Mouse (Mus musculus) spleen, postnatal 36 days (tissue): ENCODE results near the gene Nupl1.

Experiments
- DNase-seq, 2 experiments: peaks; one replicate each; pipeline ENCODE4 v3.0.0; 2022; ENCODE audit warnings: low spot score in 2 of 2, mixed read lengths in 1 of 2

The Nupl1 gene

DNA sequence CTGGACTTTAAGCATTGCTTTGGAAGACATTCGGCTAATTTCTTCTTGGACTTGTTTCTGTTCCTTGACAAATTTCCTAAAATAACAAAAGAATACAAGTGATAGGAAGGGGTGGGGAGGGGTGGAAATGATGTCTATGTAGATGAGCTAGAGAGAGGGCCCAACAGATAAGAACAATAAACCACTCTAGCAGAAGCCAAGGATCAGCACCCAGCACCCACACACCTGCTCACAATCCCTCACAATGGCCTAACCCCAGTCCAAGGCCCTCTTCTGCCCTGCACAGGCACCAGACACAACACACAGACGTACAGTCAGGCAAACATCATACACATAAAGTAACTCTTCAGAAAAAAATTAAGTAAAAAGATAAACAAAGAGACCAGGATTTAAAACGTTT is 12.7 kb downstream of the Nupl1 start:
- no peak for DNase-seq

DNA sequence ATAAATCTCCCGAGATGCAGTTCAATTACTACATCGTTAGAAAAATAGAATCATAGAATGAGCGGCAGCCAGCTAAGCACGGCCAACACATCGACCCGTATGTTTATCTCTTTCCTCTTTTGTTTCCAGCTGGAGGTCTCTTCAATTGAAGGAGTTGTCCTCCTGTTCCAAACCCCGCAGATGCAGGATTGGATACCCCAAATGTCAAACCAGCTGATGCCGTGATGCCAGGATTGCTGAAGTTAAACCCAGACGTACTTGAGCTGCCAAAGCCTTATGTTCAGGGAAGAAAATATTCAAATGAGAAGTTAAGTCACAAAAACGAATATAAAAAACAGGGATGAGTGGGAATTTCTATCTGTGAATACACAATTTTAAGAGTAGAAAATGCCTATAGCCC is 31.3 kb downstream of the Nupl1 start:
- no peak for DNase-seq

DNA sequence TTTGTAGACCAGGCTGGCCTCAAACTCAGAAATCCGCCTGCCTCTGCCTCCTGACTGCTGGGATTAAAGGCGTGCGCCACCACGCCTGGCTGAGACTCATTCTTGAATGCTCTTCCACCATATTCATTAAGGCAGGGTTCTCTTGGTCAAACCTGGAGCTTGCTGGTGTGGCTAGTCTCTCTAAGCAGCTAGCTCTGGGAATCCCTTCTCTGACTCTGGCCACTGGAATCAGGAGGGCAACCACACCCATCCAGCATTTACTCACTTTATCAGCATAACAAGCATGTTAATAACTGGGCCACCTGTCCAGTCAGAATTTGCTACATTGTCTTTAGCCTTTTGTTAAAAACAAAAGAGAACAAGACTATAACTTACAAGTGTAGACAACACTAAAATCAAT is 33.6 kb downstream of the Nupl1 start:
- DNase-seq, result no peak

DNA sequence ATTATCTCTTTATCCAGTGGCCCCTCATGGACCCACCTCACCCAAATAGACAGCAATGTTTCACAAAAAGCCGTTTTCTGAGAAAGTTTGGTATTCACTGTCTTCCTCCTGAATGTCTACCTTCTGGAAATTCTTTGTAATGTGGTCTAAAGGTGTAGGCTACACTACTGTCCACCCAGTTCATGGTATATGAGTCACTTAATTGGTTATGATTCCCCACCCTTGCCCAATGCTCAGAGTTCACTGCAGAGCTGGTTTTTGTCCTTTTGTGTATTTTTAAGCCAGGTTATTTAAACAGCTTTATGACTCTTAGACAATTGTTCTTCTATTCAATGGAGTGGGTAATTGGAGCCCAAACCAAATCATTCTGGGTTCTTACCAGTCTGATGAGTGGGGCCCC is 35.1 kb downstream of the Nupl1 start:
- no peak for DNase-seq

DNA sequence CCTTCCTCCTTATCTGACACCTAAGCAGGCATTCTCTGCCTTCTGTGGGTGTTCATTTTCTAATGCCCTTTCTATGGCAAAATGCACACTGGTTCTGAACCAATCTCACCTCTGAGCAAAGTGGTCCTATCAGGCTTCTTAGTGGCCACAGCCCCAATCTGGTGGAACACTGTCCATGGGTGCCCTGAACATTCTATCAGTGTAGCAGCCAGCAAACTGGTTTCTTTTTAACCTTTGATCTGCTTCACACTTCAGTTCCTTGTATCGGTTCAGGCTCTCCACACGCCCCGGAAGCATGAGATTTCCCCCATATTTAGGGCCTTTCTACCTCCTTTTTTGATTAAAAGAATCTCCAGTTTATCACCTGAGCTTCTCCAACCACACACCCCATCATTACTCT is 36.2 kb downstream of the Nupl1 start:
- DNase-seq, result no peak

DNA sequence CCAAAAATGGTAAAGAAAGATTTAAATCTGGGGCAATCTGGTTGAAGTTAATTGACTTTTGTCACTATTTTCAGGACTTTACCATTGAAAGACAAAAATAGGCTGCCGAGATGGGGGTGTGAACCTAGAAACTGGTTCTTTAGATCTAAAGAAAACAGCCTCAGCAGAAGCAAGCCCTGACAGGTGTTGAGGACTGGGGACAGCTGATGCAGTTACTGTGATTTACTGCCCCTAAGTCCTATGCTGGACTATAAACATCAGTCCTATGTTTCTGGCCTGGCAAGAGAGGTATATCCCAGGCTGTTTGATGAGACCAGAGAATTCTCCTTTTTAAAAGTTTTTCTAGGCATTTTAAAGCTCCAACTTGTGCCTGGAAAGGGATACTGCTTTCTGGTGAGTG is 37.2 kb downstream of the Nupl1 start:
- DNase-seq, result no peak

DNA sequence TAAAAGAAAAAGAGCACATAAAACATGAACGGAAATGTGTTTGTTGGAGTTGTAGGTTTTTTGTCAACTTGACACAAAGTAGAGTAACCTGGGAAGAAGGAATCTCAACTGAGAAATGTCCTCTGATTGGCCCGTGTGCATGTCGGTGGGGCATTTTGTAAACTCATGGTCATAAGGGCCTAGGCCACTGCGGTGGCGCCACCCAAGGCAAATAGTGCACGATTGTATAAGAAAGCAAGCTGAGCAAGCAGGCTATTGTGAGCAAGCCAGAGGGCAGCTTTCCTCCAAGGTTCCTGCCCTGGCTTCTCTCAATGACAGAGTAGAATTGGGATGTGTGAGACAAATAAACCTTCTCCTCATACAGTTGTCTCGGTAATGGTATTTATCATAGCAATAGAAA is 42.1 kb downstream of the Nupl1 start:
- DNase-seq, result no peak

DNA sequence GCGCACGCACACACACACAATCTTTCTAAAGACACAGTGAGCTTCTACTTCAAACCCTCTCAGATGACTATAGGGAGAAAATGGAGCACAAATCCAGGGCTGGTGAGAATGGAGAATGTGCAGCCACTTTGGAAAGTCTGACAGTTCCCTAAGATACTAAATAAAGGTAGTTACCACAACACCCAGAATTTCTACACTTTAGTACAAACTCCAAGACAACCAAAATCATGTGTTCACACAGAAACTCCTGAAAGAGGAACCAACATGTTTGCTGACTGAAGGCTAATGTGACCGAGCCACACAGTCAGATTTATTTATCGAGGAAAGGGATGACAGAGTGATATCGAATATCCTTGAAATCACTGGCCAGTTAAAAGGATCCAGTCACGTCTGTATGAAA is 46.2 kb downstream of the Nupl1 start:
- DNase-seq, result no peak

DNA sequence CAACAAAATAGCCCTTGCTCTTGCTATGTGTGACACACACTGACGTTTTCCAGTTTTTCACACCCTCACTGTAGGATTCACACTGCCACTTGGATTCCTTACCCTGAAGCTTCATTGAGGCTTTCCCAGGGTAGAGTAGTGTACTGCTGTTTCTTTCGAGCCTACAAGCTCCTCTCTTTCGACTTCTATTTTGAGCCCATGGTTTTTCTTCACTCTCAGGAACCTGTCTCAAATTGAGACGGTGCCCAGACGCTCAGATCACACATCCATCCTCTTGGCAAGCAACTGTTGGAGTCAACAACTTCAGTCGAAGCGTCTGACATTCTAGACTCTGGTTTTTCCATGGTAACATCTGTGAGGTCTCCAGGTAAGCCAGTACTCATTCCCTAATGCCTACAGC is 54.3 kb downstream of the Nupl1 start, which contains the start of gene Atp8a2:
Atp8a2 (minus strand) TSS at position 296 of the 400 bp plus-strand sequence.
- no peak for DNase-seq

DNA sequence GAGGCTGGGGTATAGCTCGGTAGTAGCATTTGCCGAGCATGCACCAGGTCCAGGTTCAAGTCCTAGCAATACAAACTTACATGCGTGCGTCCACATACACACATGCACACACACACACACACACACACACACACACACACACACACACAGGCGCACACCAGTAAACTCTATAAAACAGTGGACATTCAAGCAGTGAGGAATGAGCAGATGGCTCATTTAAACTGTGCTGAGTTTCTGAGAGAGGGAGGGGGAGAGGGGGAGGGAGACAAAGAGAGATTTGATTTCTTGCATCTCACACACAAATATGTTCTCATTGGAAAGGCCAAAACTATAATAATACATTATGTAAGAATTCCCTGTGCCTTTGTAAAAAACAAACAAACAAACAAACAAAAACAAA is 55.2 kb downstream of the Nupl1 start:
- DNase-seq, result no peak

DNA sequence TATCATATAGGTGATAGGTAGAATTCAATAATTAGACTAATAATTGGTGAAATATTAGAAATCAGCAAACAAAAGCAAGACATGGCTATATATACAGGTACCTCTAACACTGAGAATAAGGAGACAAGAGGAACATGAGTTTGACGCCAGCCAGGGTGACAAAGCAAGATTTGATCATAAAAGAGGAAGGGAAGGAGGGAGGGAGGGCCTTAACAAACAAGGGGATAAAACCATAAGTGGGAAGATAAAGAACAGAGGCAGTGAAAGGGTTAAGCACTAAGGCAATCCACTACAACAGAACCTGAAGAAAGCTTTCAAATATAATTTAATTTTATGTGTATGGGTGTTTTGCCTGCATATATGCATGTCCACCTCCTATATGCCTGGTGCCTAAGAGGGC is 56.6 kb downstream of the Nupl1 start:
- no peak for DNase-seq

DNA sequence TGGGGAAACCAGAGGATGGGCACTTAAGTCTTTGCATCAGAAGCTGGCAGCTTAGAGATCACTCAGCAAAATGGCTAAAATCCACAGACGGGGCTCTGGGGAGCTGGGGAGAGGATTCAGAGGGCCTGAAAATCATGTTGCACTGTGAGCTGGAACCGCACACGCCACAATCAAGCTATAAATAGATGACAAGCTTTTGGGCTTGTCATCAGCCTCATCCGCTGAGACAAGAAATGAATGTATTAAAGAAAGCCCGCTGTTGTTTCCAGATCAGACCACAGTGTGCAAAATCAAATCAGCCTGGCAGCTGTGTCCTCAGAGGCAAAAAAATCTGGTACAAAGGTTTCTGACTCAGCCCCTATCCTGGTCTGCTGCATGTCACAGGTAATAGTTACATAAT is 61.5 kb downstream of the Nupl1 start:
- DNase-seq, result no peak

DNA sequence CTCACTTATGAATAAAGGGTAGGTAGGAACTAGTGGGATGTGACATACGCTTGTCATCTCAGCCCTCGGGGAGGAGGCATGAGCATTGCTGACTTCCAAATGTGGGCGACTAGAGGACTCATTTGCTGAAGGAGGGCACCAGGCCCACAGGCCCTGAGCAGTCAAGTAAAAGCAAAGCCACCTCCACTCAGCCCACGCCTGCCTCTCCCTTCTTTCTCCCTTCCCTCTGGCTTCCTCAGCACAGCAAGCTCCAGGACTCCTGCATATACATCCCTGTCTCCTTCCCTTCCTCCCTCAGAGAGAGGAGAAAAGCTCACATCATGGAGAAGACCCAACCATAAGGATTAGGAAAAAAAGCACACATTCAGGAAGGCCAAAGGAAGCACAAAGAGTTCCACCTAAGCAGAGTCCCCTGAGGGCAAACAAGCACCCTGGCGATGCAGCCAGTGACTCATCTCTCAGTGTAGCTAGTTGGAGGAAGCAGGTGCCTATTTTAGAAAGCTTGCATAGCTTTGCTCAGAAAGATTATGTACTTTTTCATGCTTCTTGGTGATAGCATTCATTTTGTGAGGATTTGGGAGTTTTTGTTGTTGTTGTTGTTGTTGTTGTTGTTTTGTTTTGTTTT is 62.9 kb downstream of the Nupl1 start:
- DNase-seq, result no peak

DNA sequence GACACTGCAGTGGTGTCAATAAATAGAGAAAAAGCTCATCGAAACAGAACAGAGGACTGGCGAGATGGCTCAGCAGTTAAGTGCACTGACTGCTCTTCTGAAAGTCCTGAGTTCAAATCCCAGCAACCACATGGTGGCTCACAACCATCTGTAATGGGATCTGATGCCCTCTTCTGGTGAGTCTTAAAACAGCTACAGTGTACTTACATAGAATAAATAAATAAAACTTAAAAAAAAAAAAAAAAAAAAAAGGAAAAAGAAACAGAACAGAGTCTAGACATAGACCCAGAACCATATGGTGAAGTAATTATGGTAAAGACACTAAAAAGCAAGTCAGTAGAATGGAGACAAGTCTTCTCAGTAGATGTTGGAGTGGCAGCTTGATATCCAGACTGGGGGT is 69.9 kb downstream of the Nupl1 start:
- DNase-seq, result no peak

DNA sequence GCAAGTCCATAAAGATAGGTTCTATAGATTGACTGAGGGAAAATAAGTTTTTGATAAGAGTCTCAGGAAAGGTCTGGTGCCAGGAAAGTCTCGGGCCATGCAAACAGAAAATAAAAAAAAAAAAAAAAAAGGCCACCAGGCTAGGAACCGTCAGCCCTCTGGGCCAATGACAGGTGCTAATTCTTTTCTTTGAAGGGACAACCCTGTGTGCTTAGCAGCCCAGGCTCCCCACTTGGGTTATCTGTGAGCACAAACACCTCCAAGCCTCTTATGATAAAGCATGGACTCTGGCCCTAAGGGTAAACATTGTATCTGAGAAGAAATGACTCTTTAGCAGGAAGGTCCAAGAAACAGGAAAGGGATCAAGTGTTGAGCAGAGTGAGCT is 72.7 kb downstream of the Nupl1 start:
- no peak for DNase-seq

DNA sequence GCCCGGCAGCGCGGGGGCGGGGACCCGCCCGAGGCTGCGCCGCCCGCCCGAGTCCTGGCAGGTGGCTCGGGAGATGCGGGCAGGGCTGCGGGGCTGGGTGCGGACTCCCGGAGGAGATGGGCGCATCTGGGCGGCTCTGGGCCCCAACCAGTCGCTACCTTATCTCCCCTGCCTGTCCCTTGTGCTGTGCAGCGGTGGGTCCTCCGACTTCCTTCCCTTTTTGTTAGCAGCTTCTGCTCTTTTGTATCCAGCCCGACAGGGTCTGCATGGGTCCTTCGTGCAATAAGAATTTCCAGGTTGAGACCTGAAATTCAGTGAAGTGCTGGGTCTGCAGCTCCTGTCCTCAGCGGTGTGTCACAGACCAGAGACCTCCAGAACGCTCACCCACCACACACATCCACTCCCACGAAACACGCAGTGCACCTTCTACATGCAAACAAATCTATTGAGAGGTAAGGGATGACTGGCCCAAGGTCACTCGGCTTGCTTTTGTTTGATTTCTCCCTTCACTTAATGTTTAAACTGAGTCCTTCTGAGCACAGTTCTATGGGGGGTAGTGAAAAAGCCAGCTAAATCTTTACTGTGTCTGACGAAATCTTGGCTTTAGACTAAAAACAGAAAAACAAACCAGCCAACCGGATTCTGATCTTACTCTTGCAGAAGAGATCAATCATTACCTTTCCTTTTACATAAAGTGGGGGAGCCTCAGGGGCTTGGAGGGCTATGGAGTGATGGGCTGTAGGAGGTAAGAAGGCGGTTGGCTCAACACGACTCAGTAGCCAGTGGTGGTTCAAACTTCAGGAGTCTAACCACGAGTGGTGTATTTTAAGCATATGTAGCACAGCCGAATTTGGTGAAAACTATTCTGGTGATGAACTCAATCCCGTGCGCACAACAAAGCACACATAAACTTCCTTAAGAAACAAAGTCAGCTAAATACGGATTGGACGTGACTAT is 73.3 kb downstream of the Nupl1 start:
- DNase-seq, result no peak

DNA sequence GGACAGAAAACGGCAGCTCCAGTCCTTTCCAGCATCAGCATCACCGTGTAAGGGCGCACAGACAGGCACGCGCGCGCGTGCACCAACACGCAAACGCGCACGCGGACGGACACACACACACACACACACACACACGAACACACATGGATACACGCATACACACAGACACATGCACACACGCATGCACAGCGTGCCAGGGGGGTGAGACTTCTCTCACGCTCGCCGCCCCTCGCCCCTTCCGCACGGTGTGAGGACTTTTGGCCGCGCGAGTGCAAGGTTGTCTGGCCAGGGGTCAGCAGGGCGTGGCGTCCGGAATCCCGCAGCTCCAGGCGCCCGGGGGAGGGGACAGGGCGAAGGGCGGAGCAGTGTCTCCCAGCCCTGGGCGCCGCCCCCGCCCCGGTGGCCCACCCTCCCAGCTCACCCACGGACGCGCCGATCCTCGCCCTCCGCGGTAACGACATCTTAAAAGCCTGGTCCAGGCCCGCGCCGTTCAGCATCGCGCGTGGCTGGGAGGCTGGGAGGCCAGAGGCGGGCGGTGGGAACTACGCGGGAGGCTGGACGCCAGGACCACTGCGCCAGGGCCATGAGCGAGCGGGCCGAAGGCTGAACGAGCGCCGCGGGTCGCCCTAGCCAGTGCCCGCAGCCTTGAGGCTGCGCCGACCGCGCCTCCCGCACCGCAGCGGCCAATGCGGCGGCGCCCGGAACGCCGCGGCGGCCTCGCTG is 74.2 kb downstream of the Nupl1 start:
- no peak for DNase-seq

DNA sequence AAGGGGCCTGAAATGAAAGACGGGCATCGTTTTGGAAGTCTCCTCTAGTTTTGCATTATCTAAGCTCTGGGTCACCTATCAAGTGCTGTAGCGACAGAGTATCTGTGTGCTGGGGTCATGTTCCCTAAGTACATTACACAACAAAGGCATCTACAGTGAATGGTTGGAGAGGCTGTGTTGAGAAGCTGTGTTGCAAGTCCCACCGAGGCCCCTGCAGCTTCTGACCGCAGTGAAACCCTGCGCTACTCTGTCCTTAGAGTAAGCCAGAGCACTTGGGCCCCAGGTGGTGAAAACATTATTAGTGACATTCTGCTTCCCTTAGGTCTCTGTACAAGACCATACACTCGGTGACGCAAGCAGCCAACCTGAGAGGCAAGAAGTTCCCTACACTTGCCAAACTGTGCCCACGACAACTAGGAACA is 74.8 kb downstream of the Nupl1 start:
- no peak for DNase-seq

DNA sequence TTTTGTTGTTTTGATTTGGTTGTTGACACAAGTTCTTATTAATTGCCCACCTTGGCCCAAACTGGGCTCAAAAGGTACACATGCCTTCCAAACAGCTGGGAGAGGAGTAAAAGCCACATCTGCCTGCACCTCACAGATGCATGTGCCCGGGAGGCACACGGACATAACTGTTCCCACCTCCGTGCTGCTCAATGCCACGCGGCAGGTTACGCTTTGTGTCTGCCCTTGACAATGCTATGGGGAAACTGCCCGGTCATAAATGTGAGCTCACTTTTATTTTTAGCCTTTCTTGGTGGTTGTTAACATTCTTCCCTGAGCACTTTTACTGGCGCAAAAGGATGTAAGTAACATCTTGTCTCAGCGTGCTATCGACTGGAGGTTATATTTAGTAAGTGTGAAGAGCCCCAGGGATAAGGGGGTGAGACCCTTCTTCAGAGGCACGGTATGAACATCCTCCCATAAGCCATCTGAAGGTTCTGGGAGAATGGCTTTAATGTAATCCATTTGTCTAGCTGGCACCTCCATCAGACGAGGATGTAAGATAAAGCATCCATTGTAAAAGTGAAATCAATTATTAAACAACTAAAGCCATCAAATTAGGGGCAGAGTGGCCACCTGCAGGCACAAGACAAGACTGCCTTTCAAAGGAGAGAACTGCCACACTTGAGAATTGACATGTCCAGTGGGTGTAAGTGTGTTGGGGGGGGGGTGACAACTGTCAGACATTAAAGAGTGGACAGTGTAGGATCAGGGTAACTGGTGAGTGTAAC is 78.8 kb downstream of the Nupl1 start:
- no peak for DNase-seq

DNA sequence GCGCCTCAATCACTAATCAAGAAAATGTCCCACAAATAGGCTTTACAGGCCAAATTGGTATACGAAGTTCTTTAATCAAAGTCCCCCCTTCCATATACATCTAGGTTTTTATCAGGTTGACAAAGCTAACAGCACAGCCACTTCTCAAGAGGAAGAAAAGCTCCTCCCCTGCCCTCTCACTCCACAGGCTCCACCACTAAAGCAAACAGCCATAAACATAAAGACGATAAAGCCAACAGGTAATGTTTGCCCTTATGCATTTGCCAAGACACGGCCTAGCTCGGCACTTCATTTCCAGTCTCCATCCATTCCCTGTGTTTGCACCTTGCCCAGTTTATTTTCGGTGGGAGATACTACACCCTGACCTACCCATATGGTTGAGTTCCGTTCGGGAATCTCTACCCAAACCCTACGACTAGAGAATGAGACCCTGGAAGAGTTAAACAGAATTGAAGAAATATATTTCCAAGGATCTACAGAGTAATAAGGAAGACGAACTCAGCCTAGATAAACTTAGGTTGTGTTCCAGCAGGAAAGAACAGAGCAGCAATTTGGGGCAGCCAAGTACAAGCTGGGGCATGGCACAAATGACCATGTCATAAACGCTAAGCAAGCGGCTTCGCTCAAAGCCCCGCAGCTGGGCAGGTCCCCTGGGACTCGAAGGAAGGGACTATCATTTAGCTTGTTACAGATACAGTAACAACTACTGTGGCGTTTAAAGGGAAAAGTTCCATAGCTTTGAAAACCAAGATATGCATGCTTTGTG is 80.2 kb downstream of the Nupl1 start:
- DNase-seq, result no peak

DNA sequence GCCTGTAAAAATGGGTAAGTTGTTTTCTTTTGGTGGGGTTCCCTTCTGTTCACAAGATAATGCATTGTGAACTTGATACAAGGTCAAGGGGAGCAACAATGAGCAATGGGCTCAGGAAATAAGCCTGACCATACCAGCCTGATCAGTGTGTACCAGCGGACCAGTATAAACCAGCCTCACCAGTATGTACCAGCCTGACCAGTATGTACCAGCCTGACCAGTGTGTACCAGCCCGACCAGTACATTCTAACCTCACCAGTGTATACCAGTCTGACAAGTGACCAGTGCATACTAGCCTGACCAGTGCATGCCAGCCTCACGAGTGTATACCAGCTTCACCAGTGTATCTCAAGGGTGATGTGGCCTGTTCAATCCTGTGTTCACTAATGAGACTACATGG is 87.9 kb downstream of the Nupl1 start:
- DNase-seq, result no peak
